Mouse (Mus musculus): ENCODE measurements at regions not wholly inside any gene's neighbourhood (a gene's known extent, or its start where the extent isn't known, plus 50 kb on each side); places are given as distances from the start of the nearest gene placed in this dataset.

DNA sequence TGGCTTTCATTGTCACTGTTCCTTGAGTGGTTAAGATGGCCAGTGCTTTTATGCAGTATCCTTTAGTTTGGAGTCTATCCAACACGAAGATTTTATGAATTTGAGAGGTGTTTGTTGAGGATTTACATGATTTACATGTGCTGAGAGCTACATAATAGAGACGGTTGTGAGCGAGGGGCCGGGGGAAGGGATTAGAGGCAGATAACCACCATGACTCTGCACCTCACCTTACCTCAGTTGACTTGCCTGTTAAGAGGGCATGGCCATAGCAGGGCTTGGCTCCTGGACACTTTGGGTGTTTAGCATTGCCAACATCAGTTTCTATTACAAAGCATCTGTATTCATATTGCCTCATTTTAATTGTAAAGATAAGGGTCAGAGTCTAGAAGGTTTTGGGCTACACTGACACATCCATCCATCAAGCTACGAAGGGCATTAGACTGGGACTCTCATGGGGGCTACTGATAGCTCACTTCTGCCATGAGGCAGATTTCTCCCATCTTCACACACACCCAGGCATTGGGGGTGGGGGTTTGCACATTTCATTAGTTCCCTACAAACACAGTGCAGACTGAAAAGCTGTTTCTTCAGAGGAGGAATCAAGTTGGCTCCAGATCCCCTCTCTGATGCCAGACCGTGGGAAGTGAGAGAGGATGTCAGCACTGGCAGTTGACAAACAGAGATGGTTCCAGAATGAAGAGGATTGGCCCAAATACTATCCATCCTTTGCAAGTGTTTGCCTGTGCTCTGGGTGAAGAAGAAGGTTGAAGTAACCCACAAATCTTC is 139.9 kb downstream of the Gm11011 start:
- no peak for TF ChIP-seq POLR2A (IDR thresholded peaks at IDR 0.05; ENCODE audit: insufficient read depth, low read depth, low read length)
- no peak for TF ChIP-seq CTCF (IDR thresholded peaks at IDR 0.05; ENCODE audit: insufficient read depth, low read depth, low read length)

Data from olfactory bulb, adult 2 months (tissue).